Mouse (Mus musculus) heart, postnatal 0 days (tissue): Measurements from ENCODE around the gene Trmu.
"Not testable (repeated sequence)": the region's sequence is repeated elsewhere in the genome, so short reads cannot be mapped to it uniquely, and the experiment has no call there.

Experiments used
- CTCF ChIP-seq: IDR thresholded peaks from 2 replicates; pipeline ENCODE4 v1.5.1; 2016; ENCODE audit warnings: antibody characterized with exemption, control low read depth, low read depth
- EP300 ChIP-seq: IDR thresholded peaks from 2 replicates; pipeline ENCODE4 v1.6.1; 2016; ENCODE audit warnings: antibody characterized with exemption, low read depth

DNA sequence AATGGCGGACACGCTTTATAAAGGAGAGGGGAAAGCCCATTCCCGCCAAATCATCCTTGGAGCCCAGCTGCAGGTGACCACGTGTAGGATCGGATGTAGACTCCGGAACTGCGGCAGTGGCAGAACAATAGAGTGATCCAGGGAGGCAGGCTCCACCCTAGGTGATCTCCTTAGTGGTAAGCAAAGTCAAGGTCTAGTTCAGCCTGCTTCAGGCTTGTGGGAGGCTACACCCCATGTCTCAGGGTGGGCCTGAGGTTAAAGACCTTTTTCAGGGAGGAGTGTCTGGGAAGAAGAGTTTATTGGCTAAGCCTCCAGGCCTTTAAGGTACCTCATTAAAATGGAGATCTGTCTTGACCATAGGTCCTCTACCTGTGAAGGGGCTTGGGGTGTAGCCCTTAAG is 13.2 kb upstream of the Trmu start:
- TF ChIP-seq CTCF, EP300: not testable (repeated sequence)
